Mouse (Mus musculus) erythroblast, embryonic 14.5 days (primary cell): ENCODE data around the gene Trim31.

Source experiments
- GATA1 ChIP-seq: IDR thresholded peaks from 2 replicates; pipeline ENCODE4 v1.6.1; 2012; ENCODE audit warnings: low read length, inconsistent platforms, mixed read lengths
- TAL1 ChIP-seq: IDR thresholded peaks from 3 replicates; pipeline ENCODE4 v1.6.1; 2012; ENCODE audit warnings: low read length, inconsistent platforms, mixed read lengths

- TF ChIP-seq GATA1 (no peak), TAL1 (no peak)
Measured at GRCm38 (mm10) chr17:36855484-36855883, 42.4 kb upstream of the Trim31 start.
